Mouse (Mus musculus) CH12.LX (cell line): ENCODE measurements around the gene 9330161L09Rik. TPM values are rescaled to one million over a fixed set of nuclear protein-coding genes. Genes with fewer than 3 reads are reported as not detected.

Experiments
- DNase-seq: peaks from one replicate; pipeline ENCODE4 v3.0.0-alpha.2; 2013; ENCODE audit errors: extremely low read depth
- H3K27ac ChIP-seq: 2 replicates; pipeline ENCODE4 v1.5.1; 2012; ENCODE audit warnings: low read depth, mild to moderate bottlenecking, control low read depth, moderate library complexity; ENCODE audit not compliant: insufficient read depth
- H3K27me3 ChIP-seq: replicated peaks from 2 replicates; pipeline ENCODE3; 2012; ENCODE audit warnings: inconsistent platforms
- H3K36me3 ChIP-seq, 2 experiments: replicated peaks in 1 of 2; 2 replicates each; pipeline versions ENCODE3 to v1.6.1; 2012; ENCODE audit warnings: inconsistent platforms in 1 of 2, low read length in 1 of 2, mild to moderate bottlenecking in 1 of 2, mixed read lengths in 1 of 2, moderate library complexity in 1 of 2; ENCODE audit not compliant: control insufficient read depth in 1 of 2, insufficient read depth in 1 of 2
- H3K4me1 ChIP-seq, 2 experiments: 2 replicates each; pipeline ENCODE4 v1.6.1; 2012; ENCODE audit warnings: inconsistent platforms in 1 of 2, moderate library complexity in 1 of 2; ENCODE audit not compliant: insufficient read depth in 2 of 2, control insufficient read depth in 1 of 2
- H3K4me2 ChIP-seq: 2 replicates; pipeline ENCODE4 v1.6.1; 2012; ENCODE audit warnings: low read depth, mild to moderate bottlenecking, control low read depth; ENCODE audit not compliant: poor library complexity, insufficient read depth, severe bottlenecking
- H3K4me3 ChIP-seq, 3 experiments: fragments of 150-350 bp in 1 of 3; sonication (generic) in 1 of 3; replicated peaks in 1 of 3; 2 replicates each; pipeline versions ENCODE3 to v1.5.1; 2011 to 2012; ENCODE audit warnings: low read depth in 2 of 3, low read length in 2 of 3, mild to moderate bottlenecking in 2 of 3, moderate library complexity in 2 of 3, control low read depth in 1 of 3, improper control_type of control experiment in 1 of 3, inconsistent platforms in 1 of 3, mixed read lengths in 1 of 3; ENCODE audit not compliant: poor library complexity in 1 of 3
- H3K79me2 ChIP-seq: replicated peaks from 2 replicates; pipeline ENCODE4 v1.6.1; 2012; ENCODE audit warnings: mild to moderate bottlenecking, moderate library complexity; ENCODE audit not compliant: control insufficient read depth, poor library complexity, insufficient read depth, severe bottlenecking; ENCODE audit errors: extremely low read depth
- H3K9ac ChIP-seq: 2 replicates; pipeline ENCODE4 v1.6.1; 2012; ENCODE audit warnings: low read depth, mild to moderate bottlenecking, control low read depth, moderate library complexity; ENCODE audit not compliant: insufficient read depth
- H3K9me3 ChIP-seq: replicated peaks from 2 replicates; pipeline ENCODE3; 2012; ENCODE audit warnings: low read length, inconsistent platforms, mixed read lengths
- BHLHE40 ChIP-seq: IDR thresholded peaks from 2 replicates; pipeline ENCODE4 v1.6.1; 2011; ENCODE audit warnings: mild to moderate bottlenecking, low read depth, low read length, improper control_type of control experiment
- CHD2 ChIP-seq: IDR thresholded peaks from 2 replicates; pipeline ENCODE4 v1.6.1; 2011; ENCODE audit warnings: low read length, improper control_type of control experiment
- E2F4 ChIP-seq: IDR thresholded peaks from 2 replicates; pipeline ENCODE4 v1.6.1; 2011; ENCODE audit warnings: low read depth, low read length, improper control_type of control experiment; ENCODE audit not compliant: insufficient replicate concordance
- EP300 ChIP-seq: IDR thresholded peaks from 2 replicates; pipeline ENCODE4 v1.6.1; 2011; ENCODE audit warnings: low read length, improper control_type of control experiment
- ETS1 ChIP-seq: conservative IDR thresholded peaks from 2 replicates; pipeline ENCODE4 v1.6.1; 2012; ENCODE audit warnings: low read depth, mild to moderate bottlenecking, inconsistent platforms, low read length, improper control_type of control experiment, moderate library complexity
- IRF4 ChIP-seq: IDR thresholded peaks from 2 replicates; pipeline ENCODE4 v1.6.1; 2014; ENCODE audit warnings: low read depth, mild to moderate bottlenecking, inconsistent platforms, low read length, improper control_type of control experiment
- KAT2A ChIP-seq: IDR thresholded peaks from 2 replicates; pipeline ENCODE4 v1.6.1; 2012; ENCODE audit warnings: low read length, improper control_type of control experiment, inconsistent platforms; ENCODE audit not compliant: insufficient replicate concordance
- MAFK ChIP-seq: IDR thresholded peaks from 2 replicates; pipeline ENCODE4 v1.6.1; 2011; ENCODE audit warnings: low read length, improper control_type of control experiment; ENCODE audit not compliant: insufficient replicate concordance
- MEF2A ChIP-seq: IDR thresholded peaks from 2 replicates; pipeline ENCODE4 v1.6.1; 2014; ENCODE audit warnings: low read depth, mild to moderate bottlenecking, inconsistent platforms, low read length, improper control_type of control experiment, borderline replicate concordance
- MYC ChIP-seq: IDR thresholded peaks from 2 replicates; pipeline ENCODE4 v1.6.1; 2011; ENCODE audit warnings: low read depth, mild to moderate bottlenecking, improper control_type of control experiment, low read length
- RAD21 ChIP-seq: IDR thresholded peaks from 2 replicates; pipeline ENCODE4 v1.6.1; 2011; ENCODE audit warnings: low read depth, mild to moderate bottlenecking, low read length, improper control_type of control experiment, moderate library complexity
- RCOR1 ChIP-seq: conservative IDR thresholded peaks from 2 replicates; pipeline ENCODE4 v1.6.1; 2012; ENCODE audit warnings: low read depth, mild to moderate bottlenecking, inconsistent platforms, low read length, improper control_type of control experiment
- TCF12 ChIP-seq: IDR thresholded peaks from 2 replicates; pipeline ENCODE4 v1.6.1; 2014; ENCODE audit warnings: low read depth, mild to moderate bottlenecking, inconsistent platforms, low read length, improper control_type of control experiment
- UBTF ChIP-seq: IDR thresholded peaks from 2 replicates; pipeline ENCODE4 v1.6.1; 2012; ENCODE audit warnings: low read depth, mild to moderate bottlenecking, inconsistent platforms, low read length, improper control_type of control experiment, moderate library complexity
- ZC3H11A ChIP-seq: IDR thresholded peaks from 2 replicates; pipeline ENCODE4 v1.6.1; 2012; ENCODE audit warnings: low read depth, mild to moderate bottlenecking, inconsistent platforms, low read length, improper control_type of control experiment
- ZKSCAN1 ChIP-seq: IDR thresholded peaks from 2 replicates; pipeline ENCODE4 v1.6.1; 2012; ENCODE audit warnings: low read depth, inconsistent platforms, low read length, improper control_type of control experiment, borderline replicate concordance
- dilution Hi-C: fragments of 300-500 bp; cut with MboI; formaldehyde crosslinking; loops from 2 replicates; pipeline ENCODE4 v1.14.3; 2020; ENCODE audit warnings: low sequenced_read_pairs; ENCODE audit not compliant: extremely low pct_unique_long_range_greater_than_20kb, extremely low pct_ligation_motif_present
- in situ Hi-C: fragments of 300-500 bp; cut with MboI; formaldehyde crosslinking; loops from 3 replicates; pipeline ENCODE4 v1.14.3; 2019; ENCODE audit warnings: low sequenced_read_pairs, low pct_ligation_motif_present, low pct_unique_long_range_greater_than_20kb, mixed read lengths
- polyA plus RNA-seq: library from polyadenylated mRNA; unstranded; fragments of >175 nt; gene quantifications from 2 replicates; pipeline ENCODE4 v1.2.1, GENCODE M21; 2012; ENCODE audit warnings: low read depth; ENCODE audit not compliant: insufficient read length
- total RNA-seq, 2 experiments: library from RNA; depleted of rRNA; stranded (reverse); fragments of 300-350 nt in 1 of 2; fragments of >200 nt in 1 of 2; gene quantifications; 2 replicates each; pipeline ENCODE4 v1.2.3; 2012 to 2014

9330161L09Rik gene
- total and polyA plus RNA-seq, 3 experiments = 0.24 to 0.54 (median 0.34) TPM

DNA sequence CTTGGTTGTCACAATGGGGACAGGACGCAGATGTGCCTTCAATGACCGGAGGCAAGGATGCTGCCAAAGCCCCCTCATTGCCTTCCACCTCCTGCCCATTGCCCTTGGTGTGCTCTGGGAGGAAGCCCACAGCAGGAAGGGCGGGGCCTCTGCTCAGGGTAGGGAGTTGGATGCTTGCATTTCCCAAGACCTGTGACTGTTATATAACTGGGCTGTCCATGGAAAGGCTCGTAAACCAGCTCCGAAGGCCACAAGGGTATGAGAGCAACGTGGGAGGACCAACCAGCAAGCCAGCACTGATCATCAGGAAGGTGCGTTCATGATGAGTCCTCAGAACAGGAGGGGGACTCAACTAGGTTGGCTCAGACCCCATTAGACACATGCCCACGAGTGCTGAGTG lies 46.8 kb downstream of the 9330161L09Rik start:
- Histone ChIP-seq H3K4me1 (peaks cover 23 to 61% of the 10 kb centered on the region in 2 experiments), H3K27ac (no peak overlapping the region), H3K27me3 (peaks cover 2% of the 10 kb centered on the region), H3K79me2 (no peaks in the 10 kb centered on the region), H3K9me3 (peaks cover 4% of the 10 kb centered on the region), H3K9ac (no peak overlapping the region), H3K4me2 (no peak overlapping the region), H3K4me3 (no peak overlapping the region)
- DNase-seq = no peak
- in situ Hi-C loops = loop anchor here (5.0 kb wide), 1 partner anchor 34 kb away; no protein-coding TSS in a partner anchor
- no peak for TF ChIP-seq ZKSCAN1
- no peak for TF ChIP-seq CHD2
- TF ChIP-seq ZC3H11A = no peak
- TF ChIP-seq RAD21 = no peak
- TF ChIP-seq IRF4 = no peak
- TF ChIP-seq, all 38 proteins: peak for 0
- no peaks in the 10 kb centered on the region for H3K36me3 ChIP-seq
- dilution Hi-C loops = no loop called here

DNA sequence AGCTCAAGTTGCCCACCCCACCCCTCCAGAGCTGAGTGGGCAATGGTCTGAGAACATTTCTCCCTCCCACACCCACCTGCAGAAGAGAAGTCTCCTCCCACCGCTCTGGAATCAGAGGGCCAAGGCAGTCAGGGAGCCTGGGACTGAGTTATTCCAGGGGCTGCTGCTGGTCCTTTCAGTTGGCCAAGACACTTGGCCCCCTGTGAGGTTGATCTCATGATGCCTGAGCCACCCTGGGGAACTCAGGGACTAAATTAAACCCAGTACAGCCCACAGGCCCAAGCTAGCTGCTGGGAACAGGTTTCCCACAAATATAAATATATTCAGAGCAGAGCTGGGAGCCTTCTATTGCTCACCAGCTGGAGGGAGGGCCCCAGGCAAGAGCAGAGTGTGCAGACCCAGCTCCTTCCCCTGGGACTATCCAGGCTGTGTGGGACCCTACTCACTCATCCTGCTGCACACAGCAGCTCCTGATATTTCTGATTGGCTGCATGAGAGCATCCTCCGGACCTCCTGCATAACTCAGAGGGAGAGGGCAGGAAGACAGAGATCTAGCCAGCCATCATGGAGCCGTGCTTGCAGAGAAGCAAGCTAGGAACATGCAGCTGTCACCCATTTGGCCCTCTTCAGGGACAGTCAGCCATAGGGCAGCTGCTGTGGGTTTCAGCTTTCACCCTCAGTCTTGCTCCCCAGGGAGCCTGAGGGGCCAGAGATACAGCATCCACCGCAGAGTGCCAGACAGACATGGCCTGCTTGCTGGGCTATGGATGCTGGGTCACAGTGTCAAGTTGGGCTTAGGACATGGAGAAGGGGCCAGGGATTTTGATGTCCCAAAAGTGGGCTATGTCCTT lies 48.4 kb downstream of the 9330161L09Rik start:
- Histone ChIP-seq H3K79me2 (no peaks in the 10 kb centered on the region), H3K9me3 (peaks cover 4% of the 10 kb centered on the region)
- peak; percentile 82 for DNase-seq
- TF ChIP-seq UBTF (0 out of 2 replicates have a peak, but pooled peaks have one; percentile 35), ETS1 (peak; percentile 47), RCOR1 (no peak), IRF4 (peak; percentile 16; the same call in 1 of the 2 replicates), MEF2A (0 out of 2 replicates have a peak, but pooled peaks have one; percentile 66), EP300 (peak; percentile 38), MYC (no peak), KAT2A (0 out of 2 replicates have a peak, but pooled peaks have one; percentile 28), MAFK (0 out of 2 replicates have a peak, but pooled peaks have one; percentile 38), BHLHE40 (peak; percentile 71), TCF12 (peak; percentile 85), E2F4 (no peak)
- TF ChIP-seq, all 38 proteins: peak for 9
- no peak overlapping the region for H3K4me3 ChIP-seq
- peak overlapping the region; percentile 35 for H3K4me2 ChIP-seq
- in situ Hi-C loops = no loop called here
- peak overlapping the region; percentile 12; the same call in 1 of the 2 replicates for H3K27ac ChIP-seq
- no peaks in the 10 kb centered on the region for H3K36me3 ChIP-seq
- H3K9ac ChIP-seq = no peak overlapping the region
- peaks cover 2% of the 10 kb centered on the region for H3K27me3 ChIP-seq
- peaks cover 23 to 61% of the 10 kb centered on the region in 2 experiments for H3K4me1 ChIP-seq
- dilution Hi-C loops = no loop called here
